Mouse (Mus musculus) left cerebral cortex, postnatal 36 days (tissue): ENCODE measurements around the gene Ptafr. TPM values are rescaled to one million over a fixed set of nuclear protein-coding genes. Genes with fewer than 3 reads are reported as not detected.

Source experiments
- DNase-seq, 2 experiments: peaks; one replicate each; pipeline ENCODE4 v3.0.0; 2021 to 2022; ENCODE audit warnings: low spot score in 2 of 2, mixed read lengths in 1 of 2
- intact Hi-C: fragments of 180-260 bp; cut with DNase I; formaldehyde crosslinking; loops from one replicate; pipeline ENCODE4 v1.15.1; 2025
- total RNA-seq, 2 experiments: library from RNA; stranded (reverse); gene quantifications; 2 replicates each; pipeline ENCODE4 v1.2.3; 2021

Ptafr gene
- total RNA-seq, 2 experiments from 2014 or later, result 1.1 to 1.8 TPM

DNA sequence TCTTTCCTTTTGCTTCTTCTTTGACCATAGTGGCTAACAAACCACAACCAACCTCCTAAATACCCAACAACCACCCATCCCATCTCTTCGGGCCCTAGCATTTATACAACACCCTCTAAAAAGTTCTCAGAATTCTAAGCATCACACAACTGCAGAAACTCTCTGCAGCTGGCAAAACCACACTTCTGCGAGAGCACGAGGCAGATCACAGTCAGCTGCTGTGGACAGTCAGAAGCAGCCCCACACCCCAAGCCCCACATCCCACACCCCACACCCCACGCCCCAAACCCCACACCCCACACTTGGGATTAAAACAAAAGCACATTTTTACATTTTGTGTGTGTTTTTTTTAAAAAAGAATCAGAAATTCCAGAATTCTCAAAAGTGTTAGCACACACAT lies 39.6 kb downstream of the Ptafr start:
- intact Hi-C loops, result no loop called here
- DNase-seq, result no peak

DNA sequence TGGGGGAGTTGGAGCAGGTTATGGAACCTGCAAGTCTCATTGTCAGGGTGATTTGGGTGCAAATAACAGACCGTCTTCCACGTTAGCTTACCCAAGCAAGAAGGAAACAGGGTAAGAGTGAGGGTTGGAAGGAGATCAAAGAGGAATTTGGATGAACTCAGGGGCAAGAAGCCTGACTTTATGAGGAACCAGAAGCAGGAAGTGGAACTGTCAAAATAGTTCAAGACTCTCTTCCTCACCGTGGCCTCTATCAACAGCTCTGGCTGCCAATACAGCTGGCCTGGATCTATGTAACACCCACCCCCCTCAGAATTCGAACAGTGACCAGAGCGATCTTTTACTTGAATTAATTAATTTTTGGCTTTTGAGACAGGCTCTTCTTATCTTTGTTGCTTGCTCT lies 41.9 kb downstream of the Ptafr start:
- intact Hi-C loops, result no loop called here
- DNase-seq, result no peak

GRCm38 (mm10) chr4:132608147-132608546 lies 44.3 kb downstream of the Ptafr start:
- DNase-seq, result no peak
- intact Hi-C loops, result no loop called here

- intact Hi-C loops, result no loop called here
- no peak for DNase-seq
Measured at GRCm38 (mm10) chr4:132610301-132610984, 46.6 kb downstream of the Ptafr start.

- intact Hi-C loops, result no loop called here
- DNase-seq, result no peak
Measured at GRCm38 (mm10) chr4:132611320-132611719, 47.5 kb downstream of the Ptafr start.

DNA sequence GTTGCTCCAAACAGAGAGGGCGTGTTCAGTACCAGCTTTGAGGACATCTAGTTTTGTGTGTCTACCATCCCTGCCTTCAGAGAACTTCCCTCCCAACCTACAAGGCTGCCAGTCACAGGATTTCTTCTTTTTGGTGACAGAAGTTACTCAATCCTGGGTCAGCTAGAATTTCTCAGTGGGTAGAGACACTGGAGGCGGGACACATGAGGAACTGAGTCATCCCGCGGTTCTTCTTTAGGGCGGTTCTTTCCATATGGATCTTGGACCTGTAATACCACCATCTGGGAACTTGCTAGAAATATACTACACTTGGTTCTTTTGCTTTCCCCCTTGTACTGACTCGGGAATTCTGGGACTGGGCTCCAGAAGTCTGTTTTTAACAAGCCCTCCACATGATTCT lies 54.0 kb downstream of the Ptafr start:
- intact Hi-C loops, result loop anchor here (5.0 kb wide), 1 partner anchor 51 kb away; no protein-coding TSS in a partner anchor
- DNase-seq, result peak; percentile 42 to 58

- intact Hi-C loops, result loop anchor here (5.0 kb wide), 1 partner anchor 52 kb away; no protein-coding TSS in a partner anchor
- DNase-seq, result no peak
Measured at GRCm38 (mm10) chr4:132618850-132619375, 55.0 kb downstream of the Ptafr start.

DNA sequence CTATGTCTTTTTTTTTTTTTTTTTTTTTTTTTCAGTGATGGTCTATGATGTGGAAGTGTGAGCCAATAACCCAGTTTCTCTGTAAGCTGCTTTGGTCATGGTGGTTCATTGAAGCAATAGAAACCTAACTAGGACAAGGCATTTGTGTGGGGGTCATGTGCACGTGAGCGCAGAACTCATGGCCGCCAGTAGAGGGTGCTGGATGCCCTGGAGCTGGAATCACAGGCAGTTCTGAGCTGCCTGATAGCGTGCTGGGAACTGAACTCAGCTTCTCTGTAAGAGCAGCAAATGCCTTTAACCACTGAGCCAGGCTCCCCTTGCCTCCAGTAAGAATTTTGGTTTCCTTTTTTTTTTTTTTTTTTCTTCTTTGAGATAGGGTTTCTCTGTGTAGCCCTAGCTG lies 56.3 kb downstream of the Ptafr start:
- intact Hi-C loops, result no loop called here
- DNase-seq, result no peak

DNA sequence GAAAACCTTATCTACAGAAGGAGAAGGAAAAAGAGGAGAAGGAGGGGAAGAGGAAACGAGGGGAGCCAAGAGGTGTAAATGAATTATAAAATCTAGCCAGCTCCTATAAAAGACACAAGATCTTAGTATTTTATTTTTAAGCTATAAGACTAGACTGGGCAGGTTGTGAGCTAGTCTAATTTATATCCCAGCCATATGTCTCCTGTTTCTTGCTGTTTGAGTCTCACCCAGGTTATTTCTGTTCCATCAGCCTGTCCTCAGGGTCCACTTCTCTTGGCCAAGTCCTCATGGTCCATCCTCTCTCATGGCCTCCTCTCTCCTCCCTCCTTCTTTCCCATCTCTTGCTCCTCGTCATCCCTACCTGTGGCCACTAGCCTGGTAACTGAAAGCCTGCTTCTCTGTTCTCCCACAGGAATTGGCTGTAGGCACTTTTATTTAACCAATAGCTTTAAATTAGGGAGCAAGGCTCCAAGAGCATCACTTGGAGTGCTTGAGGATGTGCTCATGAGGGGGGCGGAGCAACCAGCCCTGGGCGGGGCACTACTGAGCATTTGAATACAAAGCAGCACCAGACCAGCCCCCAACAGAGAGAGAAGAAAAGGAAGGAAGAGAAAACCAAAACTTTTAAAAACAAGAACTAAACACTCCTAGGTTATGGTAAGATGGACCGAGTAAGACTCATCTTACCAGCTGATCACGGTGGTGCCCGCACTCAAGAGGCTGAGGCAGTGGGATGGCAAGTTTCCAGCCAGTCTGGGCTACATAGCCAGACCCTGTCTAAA lies 57.6 kb downstream of the Ptafr start:
- DNase-seq, result no peak
- intact Hi-C loops, result no loop called here

DNA sequence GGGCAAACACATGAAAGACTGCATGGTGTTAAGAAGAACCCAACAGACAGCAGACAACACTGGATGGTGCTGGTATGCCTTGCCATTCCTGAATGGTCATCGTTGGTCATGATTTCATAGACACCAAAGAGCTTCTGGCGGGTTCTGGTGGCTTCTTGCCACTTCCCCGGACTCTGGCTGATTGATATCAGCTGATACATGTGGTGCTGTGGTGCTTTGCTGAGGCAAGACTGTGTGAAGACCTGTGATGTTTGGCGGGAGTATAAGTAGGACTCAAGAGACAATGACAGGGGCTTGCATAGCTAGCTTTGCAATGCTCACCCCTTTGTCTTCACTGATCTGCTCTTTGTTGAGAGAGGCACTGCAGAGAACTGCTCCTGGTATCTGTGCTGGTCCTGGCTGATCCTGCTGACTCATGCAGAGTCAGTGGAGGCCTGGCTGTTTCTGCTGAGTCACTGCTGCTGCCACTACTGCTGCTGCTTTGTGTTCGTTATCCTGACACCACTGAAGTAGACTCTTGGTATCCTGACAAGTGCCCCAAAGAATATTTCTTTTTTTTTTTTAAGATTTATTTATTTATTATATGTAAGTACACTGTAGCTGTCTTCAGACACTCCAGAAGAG lies 60.3 kb downstream of the Ptafr start:
- intact Hi-C loops, result no loop called here
- DNase-seq, result no peak

DNA sequence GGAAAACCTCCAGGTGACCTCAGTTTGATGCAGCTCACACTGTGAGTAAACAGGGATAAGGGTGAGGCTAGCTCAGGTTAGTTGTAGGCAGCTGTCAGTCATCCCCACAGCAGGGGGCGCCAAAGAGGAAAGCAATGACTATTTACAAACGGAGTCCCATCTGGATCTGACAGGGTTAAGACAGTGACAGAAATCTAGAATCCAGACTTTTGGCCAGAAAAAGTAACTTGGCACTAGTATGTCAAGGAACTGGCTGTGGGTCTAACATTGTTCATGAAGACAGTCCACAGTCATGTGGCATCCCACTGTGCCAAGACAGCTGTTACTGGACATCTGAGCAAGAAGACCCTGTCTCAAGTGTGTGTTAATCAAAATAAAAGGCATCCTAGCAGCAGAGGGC lies 65.0 kb downstream of the Ptafr start:
- intact Hi-C loops, result no loop called here

More for the DNA sequence above, 65.0 kb downstream of the Ptafr start:
- DNase-seq, result no peak

Other genes starting within 250 kb of the Ptafr start
- 10 to 100 TPM; 21.5 to 24.8 TPM for gene Trnau1ap, start 234.5 kb upstream of the Ptafr start, total RNA-seq
- 10 to 100 TPM in 1 of 2 experiments, 1 to 10 TPM in 1; 9.7 to 12.3 TPM for gene Rcc1, start 210.5 kb upstream of the Ptafr start, total RNA-seq
- 10 to 100 TPM; 12.7 to 13.4 TPM for gene Phactr4, start 141.6 kb upstream of the Ptafr start, total RNA-seq
- gene Med18, start 100.1 kb upstream of the Ptafr start, total RNA-seq, result 1 to 10 TPM; 8.8 to 9.6 TPM
- gene Sesn2, start 53.6 kb upstream of the Ptafr start, total RNA-seq, result 10 to 100 TPM in 1 of 2 experiments, 1 to 10 TPM in 1; 9.2 to 12.3 TPM
- 100 to 1,000 TPM; 457 to 501 TPM for gene Atpif1, start 30.4 kb upstream of the Ptafr start, total RNA-seq
- gene Dnajc8, start 28.5 kb upstream of the Ptafr start, total RNA-seq, result 100 to 1,000 TPM in 1 of 2 experiments, 10 to 100 TPM in 1; 88.6 to 101 TPM
- gene Eya3, start 74.9 kb downstream of the Ptafr start, total RNA-seq, result 10 to 100 TPM; 27.4 to 30.4 TPM
- gene Xkr8, start 168.5 kb downstream of the Ptafr start, total RNA-seq, result 1 to 10 TPM; 2.7 to 3.6 TPM
- 1 to 10 TPM; 2.5 to 5.0 TPM for gene Smpdl3b, start 193.2 kb downstream of the Ptafr start, total RNA-seq
- gene Rpa2, start 204.3 kb downstream of the Ptafr start, total RNA-seq, result 10 to 100 TPM; 13.3 to 14.9 TPM
- 1 to 10 TPM in 1 of 2 experiments, under 1 TPM in 1; 0.89 to 1.3 TPM for gene Themis2, start 232.3 kb downstream of the Ptafr start, total RNA-seq